Mouse (Mus musculus) small intestine, adult 2 months (tissue): ENCODE measurements around the gene Slc8a1. TPM values are rescaled to one million over a fixed set of nuclear protein-coding genes. Genes with fewer than 3 reads are reported as not detected.

Source experiments
- H3K27ac ChIP-seq: fragments of 200-500 bp; 2 replicates; pipeline ENCODE4 v1.5.1; 2012; ENCODE audit warnings: low read depth, low read length, control low read depth, inconsistent platforms; ENCODE audit not compliant: insufficient read depth
- H3K27me3 ChIP-seq: fragments of 200-500 bp; 2 replicates; pipeline ENCODE4 v1.6.1; 2012; ENCODE audit warnings: mild to moderate bottlenecking, moderate library complexity, low read length, inconsistent platforms; ENCODE audit not compliant: control insufficient read depth, insufficient read depth
- H3K36me3 ChIP-seq: fragments of 200-500 bp; 2 replicates; pipeline ENCODE4 v1.6.1; 2012; ENCODE audit warnings: mild to moderate bottlenecking, low read length, control low read depth, inconsistent platforms; ENCODE audit not compliant: control insufficient read depth, insufficient read depth
- H3K4me1 ChIP-seq: fragments of 200-500 bp; 2 replicates; pipeline ENCODE4 v1.6.1; 2012; ENCODE audit warnings: low read length, inconsistent platforms, mixed read lengths; ENCODE audit not compliant: control insufficient read depth, insufficient read depth, insufficient read length
- H3K4me3 ChIP-seq: fragments of 200-500 bp; 2 replicates; pipeline ENCODE4 v1.5.1; 2012; ENCODE audit warnings: low read depth, mild to moderate bottlenecking, control low read depth, inconsistent platforms, low read length, moderate library complexity
- CTCF ChIP-seq: fragments of 200-500 bp; IDR thresholded peaks from 2 replicates; pipeline ENCODE4 v1.5.1; 2012; ENCODE audit warnings: low read depth, mild to moderate bottlenecking, control low read depth, inconsistent platforms, low read length, moderate library complexity, mixed read lengths; ENCODE audit not compliant: insufficient replicate concordance, insufficient read length; ENCODE audit errors: extremely low read depth
- POLR2A ChIP-seq: fragments of 200-500 bp; IDR thresholded peaks from 2 replicates; pipeline ENCODE4 v1.6.1; 2012; ENCODE audit warnings: low read depth, mild to moderate bottlenecking, control low read depth, inconsistent platforms, low read length, moderate library complexity
- WGBS: fragments of 180-500 bp; shearing (Covaris S2); methylation state at CpG from one replicate; pipeline ENCODE4 v1.1.7; 2018; 5-methylcytosine and 5-hydroxymethylcytosine counted together
- polyA plus RNA-seq: library from polyadenylated mRNA; depleted of rRNA; stranded (reverse); fragments of >200 nt; gene quantifications from 2 replicates; pipeline ENCODE4 v1.2.3, GENCODE M21; 2012

Gene Slc8a1
- polyA plus RNA-seq, 1 experiment: 1.0 TPM

GRCm38 (mm10) chr17:81505162-81505685 lies 233.0 kb downstream of the Slc8a1 start:
- WGBS: 73% methylated on average over 5 of the region's 5 CpGs

GRCm38 (mm10) chr17:81504040-81504439 lies 234.1 kb downstream of the Slc8a1 start:
- WGBS: 80% methylated on average over 2 of the region's 2 CpGs
- Histone ChIP-seq H3K36me3 (no peaks in the 10 kb centered on the region), H3K27ac (no peak overlapping the region), H3K4me3 (no peak overlapping the region), H3K4me1 (no peaks in the 10 kb centered on the region), H3K27me3 (no peaks in the 10 kb centered on the region)
- TF ChIP-seq POLR2A: no peak
- TF ChIP-seq CTCF: no peak

More at GRCm38 (mm10) chr17:81505162-81505685, 233.0 kb downstream of the Slc8a1 start:
- Histone ChIP-seq H3K27me3 (no peaks in the 10 kb centered on the region), H3K4me1 (no peaks in the 10 kb centered on the region), H3K27ac (no peak overlapping the region), H3K4me3 (no peak overlapping the region), H3K36me3 (no peaks in the 10 kb centered on the region)
- TF ChIP-seq CTCF (no peak), POLR2A (no peak)

- Histone ChIP-seq H3K4me1 (no peaks in the 10 kb centered on the region), H3K36me3 (no peaks in the 10 kb centered on the region), H3K4me3 (no peak overlapping the region), H3K27me3 (no peaks in the 10 kb centered on the region), H3K27ac (no peak overlapping the region)
- TF ChIP-seq POLR2A (no peak), CTCF (no peak)
- 73% methylated on average over 3 of the region's 3 CpGs for WGBS
These were observed 235.4 kb downstream of the Slc8a1 start for GRCm38 (mm10) chr17:81502732-81503131.

GRCm38 (mm10) chr17:81500686-81501407 lies 237.3 kb downstream of the Slc8a1 start:
- WGBS: 68% methylated on average over 5 of the region's 5 CpGs
- no peaks in the 10 kb centered on the region for H3K4me1 ChIP-seq
- no peak overlapping the region for H3K4me3 ChIP-seq
- no peaks in the 10 kb centered on the region for H3K36me3 ChIP-seq
- no peaks in the 10 kb centered on the region for H3K27me3 ChIP-seq
- TF ChIP-seq POLR2A: no peak
- no peak for TF ChIP-seq CTCF
- H3K27ac ChIP-seq: no peak overlapping the region

DNA sequence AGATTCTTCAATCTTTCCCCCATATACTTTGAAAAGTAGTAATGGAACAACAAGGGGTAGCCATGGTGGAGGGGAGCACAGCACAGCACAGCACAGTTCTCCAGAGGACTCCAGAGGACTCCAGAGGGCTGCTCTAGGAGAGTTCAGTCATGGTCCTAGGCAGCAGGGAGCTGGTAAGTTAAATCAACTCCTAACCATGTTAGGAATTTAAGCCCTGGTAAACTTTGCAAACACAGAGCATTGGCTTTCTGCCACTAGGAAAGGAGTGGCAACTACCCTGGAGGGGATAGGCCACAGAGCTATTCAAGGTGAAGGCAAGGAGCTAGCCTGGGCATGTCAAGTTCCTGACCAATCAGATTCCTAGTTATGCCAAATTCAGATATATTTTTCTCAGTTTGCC lies 240.3 kb downstream of the Slc8a1 start:
- H3K4me1 ChIP-seq: no peaks in the 10 kb centered on the region
- no peak for TF ChIP-seq POLR2A
- no peak for TF ChIP-seq CTCF
- H3K27ac ChIP-seq: no peak overlapping the region
- no peak overlapping the region for H3K4me3 ChIP-seq
- H3K27me3 ChIP-seq: no peaks in the 10 kb centered on the region
- no peaks in the 10 kb centered on the region for H3K36me3 ChIP-seq

DNA sequence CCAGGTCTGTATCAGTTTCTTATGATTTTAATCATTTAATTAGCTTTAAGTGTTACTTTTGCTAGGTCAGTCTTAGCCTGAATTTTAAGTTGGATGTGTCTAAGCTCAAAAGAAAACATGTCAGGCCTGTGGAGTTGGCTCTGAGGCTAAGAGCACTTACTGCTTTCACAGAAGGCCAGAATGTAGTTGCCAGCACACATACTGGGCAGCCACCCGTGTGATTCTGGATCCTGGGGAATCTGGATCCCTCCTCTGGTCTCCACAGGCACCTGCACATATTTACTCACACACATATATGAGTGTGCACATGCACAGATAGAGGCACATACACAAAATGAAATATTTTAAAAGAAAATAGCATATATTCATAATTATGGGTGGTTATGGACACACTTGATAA lies 241.6 kb downstream of the Slc8a1 start:
- WGBS: 83% methylated on average over 1 of the region's 1 CpGs
- Histone ChIP-seq H3K27me3 (no peaks in the 10 kb centered on the region), H3K36me3 (no peaks in the 10 kb centered on the region), H3K27ac (no peak overlapping the region), H3K4me1 (no peaks in the 10 kb centered on the region), H3K4me3 (no peak overlapping the region)
- TF ChIP-seq POLR2A (no peak), CTCF (no peak)

DNA sequence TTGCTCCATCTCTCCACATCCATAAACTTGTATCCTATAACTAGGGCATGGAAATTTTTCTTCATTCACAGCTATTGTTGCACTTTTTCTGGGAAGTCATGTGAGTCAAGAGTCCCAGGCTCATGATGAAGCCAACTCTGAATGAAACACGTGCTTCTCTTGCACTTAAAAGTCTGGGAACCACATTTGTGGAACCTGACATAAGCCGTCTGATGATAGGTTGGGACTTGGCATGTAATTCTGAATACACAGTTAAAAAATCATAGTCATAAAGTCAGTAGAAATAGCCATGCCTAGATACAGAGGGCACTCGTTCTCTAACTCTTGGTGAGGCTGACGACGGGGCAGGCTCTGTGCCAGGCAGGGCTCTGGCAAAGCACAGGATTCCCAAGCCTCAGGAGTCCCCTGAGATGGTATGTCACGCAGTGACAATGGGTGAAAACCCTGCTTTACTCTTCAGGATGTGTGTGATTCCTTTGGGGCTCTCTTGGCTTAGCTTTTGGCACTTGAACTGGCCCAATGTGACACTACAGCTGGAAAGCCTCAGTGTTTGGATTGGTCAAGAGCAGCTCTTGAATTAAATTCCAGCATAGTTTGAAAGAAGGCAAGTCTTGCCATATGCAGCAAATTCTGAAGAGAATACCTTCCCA lies 245.8 kb downstream of the Slc8a1 start:
- WGBS: 68% methylated on average over 6 of the region's 6 CpGs
- H3K36me3 ChIP-seq: no peaks in the 10 kb centered on the region
- no peaks in the 10 kb centered on the region for H3K4me1 ChIP-seq
- no peaks in the 10 kb centered on the region for H3K27me3 ChIP-seq
- no peak for TF ChIP-seq POLR2A
- TF ChIP-seq CTCF: no peak
- no peak overlapping the region for H3K27ac ChIP-seq
- H3K4me3 ChIP-seq: no peak overlapping the region

DNA sequence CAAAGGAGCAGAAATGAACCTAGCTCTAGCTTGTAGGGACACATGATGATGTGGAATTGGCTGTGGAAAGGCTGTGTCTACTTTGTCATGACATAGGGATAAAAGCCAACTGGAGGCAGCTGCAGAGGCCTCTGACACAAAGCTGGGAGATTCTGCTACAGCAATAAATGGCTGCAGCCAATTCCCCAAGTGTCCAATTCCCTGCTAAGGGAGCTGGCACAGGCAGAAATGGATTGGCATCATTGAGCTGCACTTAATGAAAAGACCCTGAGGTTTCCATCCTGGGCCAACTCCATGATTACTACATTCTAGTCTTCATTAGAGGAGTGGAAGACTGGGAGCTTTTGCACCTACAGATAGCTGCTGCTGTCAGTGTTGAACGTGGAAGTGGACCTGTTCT lies 251.8 kb downstream of the Slc8a1 start:
- WGBS: 71% methylated on average over 1 of the region's 1 CpGs
- H3K4me3 ChIP-seq: no peak overlapping the region
- H3K4me1 ChIP-seq: no peaks in the 10 kb centered on the region
- no peaks in the 10 kb centered on the region for H3K36me3 ChIP-seq
- H3K27me3 ChIP-seq: no peaks in the 10 kb centered on the region
- TF ChIP-seq CTCF (no peak), POLR2A (no peak)
- H3K27ac ChIP-seq: no peak overlapping the region
